Mouse (Mus musculus) layer of hippocampus, adult 11-12 months (tissue): ENCODE data around the gene Gfpt2.

ENCODE experiments used
- DNase-seq: peaks from one replicate; pipeline ENCODE4 v3.0.0; 2022; ENCODE audit warnings: low spot score

Gfpt2 gene

DNA sequence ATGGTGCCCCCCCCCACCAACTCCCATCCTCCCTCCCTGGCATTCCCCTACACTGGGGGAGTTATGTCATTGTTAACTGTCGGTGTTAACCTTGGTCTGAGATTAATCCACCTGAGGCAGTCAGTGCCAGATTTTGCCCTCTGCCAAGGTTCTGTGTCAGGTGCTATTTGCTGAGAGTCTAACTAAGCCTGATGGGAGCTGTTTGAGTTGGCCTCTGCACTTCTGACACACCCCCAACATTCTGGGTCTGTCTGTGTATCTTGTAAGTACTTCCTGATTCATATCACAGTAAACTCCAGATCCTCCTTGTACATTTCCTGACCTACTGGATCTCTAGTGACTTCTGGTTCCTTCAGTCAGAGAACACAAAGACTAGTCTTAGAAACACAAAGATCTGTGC lies 46.7 kb downstream of the Gfpt2 start:
- DNase-seq: no peak

DNA sequence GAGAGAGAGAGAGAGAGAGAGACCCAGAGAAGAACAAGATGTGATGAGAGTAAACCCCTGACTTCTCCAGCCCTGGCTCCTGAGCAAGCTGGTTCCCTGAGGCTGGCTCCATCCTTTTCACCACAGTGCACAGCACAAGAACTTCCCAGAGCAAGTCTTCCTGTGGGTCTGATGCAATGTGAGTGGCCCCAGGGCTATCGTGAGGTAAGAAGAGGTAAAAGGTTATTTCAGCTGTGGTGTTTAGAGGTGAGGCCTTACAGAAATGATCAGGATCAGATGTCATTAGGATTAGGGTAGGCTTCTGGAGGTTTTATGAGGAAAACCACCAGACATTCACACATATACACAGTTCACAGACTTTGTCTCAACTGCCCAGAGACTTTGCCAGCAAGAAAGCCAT lies 47.9 kb downstream of the Gfpt2 start:
- DNase-seq: no peak

DNA sequence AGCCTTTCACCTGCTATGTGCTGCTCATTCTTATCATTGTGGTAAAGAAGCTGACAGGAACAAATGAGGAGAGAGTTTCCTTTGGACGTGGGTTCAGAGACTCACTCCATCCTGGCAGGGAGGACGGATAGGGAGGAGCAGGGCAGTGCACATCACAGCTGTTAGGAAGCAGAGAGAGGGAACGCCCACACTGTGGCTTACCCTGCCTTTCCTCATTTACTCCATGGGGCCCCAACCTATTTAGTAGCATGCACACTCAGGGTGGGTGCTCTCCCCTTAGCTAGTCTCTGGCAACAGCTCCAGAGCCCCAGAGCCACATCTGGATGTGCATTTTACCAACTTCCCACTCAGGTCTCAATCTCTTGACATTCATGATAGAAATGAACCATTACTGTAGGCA lies 48.7 kb downstream of the Gfpt2 start:
- DNase-seq: no peak

DNA sequence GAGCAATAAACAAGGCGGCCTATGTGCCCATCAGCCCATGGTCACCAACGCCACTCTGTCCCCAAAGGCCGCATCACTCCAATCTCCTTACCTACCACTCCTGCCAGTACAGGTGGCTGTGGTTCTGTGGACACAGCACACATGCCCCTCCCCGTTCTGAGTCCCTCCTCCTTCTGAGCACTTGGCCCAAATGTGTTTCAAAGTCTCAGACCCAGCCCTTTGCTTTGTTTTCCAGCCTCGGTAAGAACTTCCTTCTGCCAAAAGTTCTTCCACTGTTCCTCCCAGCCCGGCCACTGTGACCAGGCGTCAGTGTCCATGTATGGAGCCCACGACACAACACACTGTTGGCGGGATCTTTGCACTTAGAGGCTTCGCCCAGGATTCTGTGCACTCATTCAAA lies 50.3 kb downstream of the Gfpt2 start:
- DNase-seq: no peak

DNA sequence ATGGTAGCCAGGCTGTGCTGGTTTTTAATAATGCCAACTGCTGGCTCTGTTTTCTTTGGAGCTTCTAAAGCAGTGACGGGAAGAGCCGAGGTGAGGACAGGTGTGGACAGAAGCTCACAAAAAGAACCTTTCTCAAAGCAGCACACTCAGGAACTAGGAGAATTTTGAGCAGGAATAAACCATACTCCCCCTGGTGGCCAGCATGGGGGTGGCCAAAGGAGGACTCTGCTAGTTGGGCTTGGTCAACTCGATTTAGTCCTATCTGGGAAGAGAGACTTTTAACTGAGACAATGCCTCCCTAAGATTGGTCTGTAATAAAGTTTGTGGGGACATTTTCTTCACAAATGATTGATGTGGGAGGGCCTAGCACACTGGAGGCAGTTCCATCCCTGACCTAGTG lies 51.0 kb downstream of the Gfpt2 start:
- peak; percentile 70 for DNase-seq

DNA sequence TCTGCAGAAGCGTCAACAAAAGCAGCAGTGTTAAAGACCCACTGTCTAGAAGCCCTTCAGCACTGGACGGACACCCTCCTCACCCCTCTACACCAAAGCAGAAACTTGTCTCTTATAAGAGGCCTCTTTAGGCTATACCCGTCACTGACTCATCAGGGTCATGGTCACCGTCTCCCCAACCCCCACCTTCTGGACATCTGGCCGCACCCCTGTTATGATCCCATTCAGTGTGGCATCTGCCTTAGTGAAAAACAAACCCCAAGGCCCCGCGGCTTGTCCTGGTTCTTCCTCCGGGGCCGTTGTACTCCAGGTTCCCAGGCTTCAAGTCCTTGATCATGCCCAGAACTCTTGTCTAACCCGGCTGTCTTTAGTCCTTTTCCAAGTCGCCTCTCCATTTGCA lies 52.0 kb downstream of the Gfpt2 start:
- no peak for DNase-seq

DNA sequence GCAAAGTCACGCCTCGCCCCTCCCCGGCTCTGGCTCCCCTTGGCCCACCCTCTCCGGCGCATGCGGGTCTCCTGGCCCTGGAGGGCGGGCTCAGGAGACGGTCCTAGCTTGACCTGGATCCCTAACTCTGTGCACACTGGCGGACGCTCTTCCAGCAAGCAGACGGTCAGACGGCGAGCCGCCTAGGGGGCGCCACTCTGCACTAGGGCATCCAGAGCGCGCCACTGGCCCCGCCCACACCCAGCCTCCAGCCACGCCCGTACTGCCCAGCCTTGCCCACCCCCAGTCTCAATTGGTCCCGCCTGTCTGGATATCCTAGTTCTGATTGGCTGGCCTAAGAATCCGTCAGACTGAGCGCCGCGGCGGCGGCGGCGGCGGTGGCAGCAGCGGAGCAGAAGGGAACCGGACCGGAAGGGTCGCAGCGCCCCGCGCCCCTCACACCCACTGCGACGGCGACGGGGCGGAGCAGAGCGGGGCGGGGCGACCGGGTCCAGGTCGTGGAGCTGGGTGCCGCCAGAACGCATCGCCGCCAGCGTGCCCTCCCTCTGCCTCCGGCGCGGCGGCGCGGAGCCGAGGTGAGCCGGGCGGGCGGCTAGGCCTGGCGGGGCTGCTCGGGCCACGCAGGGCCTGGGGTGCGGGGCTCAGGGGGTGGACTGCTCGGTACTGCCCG lies 52.6 kb downstream of the Gfpt2 start, which contains the start of gene Mapk9:
Gene Mapk9 (plus strand): TSS at position 351 of the 670 bp plus-strand sequence.
- DNase-seq: peak; percentile 99

DNA sequence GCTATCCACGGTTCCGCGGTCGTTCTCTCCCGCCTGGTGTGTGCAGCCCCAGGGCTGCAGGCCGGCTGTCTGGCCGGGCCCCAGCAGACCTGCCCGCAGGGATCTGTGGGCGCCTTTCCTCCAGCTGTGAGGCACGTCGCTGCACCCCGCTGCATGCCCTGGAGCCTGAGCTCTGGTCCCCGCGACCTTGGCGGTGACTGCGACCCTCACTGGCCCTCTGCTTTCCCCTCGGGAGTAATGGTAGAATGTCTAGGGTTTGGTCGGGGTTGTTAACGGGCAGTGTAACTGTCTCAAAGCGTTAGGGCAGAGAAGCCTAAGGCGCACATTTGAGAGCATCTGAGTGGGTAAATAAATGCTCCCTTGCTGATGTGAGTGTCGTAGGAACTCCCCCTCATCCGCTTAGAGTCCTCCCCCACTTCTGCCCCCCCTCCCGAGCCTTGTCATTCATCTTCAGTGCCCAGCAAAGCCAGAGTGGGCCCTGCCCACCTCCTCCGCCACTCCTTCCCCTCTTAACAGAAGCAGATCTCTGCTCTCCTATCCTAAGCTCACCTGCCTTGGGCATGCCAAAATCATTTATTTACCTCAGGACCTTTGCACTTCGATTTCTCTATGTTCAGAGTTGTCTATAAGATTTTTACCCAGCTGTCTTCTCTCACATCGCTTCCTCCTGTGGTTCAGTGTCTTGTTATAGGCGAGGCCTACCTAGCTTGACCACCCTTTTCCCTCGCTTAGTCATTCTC lies 53.3 kb downstream of the Gfpt2 start:
- no peak for DNase-seq

DNA sequence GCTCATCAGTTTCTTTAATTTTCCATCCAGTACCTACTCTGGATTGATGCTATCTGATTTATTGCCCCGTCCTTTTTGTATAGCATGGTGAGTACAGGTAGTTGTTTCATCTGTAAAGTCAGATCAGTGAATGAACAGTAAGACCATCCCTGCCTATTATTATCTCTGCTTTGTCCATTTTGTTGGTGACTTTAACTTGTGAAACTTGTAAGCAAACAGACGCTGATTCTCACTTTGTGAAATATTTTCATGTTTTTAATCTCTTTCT lies 53.8 kb downstream of the Gfpt2 start:
- DNase-seq: no peak

DNA sequence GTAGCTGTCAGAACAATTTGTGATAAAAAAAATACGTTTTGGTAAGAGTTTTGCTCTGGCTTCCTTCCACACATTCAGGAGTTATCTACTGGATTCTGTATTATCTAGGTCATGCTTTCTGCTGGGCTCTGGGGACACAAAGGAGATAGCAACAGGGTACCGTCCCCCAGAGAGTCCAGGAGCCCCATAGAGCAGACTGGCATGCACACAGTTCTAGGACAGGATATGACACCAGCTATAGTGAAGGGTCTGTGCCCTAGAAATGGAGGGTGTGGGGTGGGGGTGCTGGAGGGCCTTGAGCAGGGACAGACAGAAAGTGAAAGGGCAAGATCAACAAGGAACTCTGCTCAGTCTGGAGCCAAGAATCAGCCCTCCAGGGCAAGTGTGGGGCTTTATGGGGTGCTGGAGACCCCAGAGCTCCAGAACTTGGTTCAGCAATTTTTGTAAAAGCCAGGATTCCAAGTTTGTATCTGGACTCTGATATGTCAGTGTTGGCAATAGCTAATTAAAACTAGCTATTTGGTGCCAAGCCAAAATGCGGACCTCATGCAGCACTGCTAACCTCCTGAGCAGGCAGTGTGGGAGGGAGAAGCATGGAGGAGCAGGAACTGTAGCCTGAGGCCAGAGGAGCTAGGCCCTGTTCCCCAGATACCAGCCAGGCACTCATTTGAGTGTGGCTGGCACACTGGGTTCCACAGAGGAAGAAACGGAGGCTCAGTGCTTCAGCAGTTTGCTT lies 54.3 kb downstream of the Gfpt2 start:
- DNase-seq: no peak

DNA sequence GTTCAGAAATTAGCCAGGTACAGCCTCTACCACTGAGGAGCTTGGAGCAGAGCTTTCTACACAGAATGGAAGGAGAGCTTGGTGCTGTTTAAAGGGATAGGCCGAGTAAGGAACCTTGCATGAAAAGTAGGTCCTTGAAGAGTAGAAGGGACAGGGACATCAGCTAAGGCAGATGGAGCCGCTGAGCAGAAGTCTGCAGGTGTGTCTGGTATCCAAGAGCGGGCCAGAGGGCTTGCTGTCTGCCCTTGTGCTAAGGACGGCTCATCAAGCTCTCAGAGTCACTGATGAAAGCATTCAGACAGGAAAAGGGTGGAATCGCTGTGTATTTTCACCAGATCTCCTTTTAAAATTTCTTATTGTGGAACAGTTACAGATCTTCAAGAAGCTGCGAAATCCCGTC lies 56.4 kb downstream of the Gfpt2 start:
- no peak for DNase-seq

DNA sequence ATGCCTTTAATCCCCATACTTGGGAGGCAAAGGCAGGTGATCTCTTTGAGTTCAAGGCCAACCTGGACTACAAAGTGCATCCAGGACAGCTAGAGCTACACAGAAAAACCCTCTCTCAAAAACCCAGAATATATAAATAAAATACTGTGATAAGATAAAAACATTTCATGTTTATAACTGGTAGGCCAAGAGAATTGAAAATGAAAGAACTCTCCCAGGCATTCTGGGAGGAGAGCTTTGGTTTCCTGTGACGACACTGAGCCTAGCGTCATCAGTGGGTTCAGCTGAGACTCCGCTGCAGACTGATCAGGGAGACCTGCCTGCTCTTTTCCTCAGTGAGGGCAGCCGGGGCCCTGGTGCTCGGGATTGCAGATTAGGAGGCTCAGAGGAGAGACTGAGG lies 61.2 kb downstream of the Gfpt2 start:
- no peak for DNase-seq

DNA sequence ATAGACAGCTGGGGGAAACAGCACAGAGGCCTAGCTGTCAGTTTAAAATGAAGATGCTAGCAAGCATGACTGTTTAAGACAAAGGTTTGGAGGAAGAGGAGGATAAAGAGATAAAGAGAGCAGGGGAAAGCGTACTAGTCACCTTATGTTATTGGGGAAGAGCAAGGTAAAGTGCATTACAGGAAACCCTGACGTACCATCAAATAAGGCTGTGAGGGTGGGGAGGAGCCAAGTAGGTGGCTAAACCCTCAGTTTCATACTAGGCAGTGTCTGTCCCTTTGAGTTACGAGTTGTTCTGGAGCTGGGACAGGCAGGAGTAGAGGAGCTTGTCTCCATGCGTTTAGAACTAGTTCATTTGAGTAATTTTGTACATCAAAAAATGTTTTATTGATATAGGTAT lies 67.2 kb downstream of the Gfpt2 start:
- DNase-seq: no peak

DNA sequence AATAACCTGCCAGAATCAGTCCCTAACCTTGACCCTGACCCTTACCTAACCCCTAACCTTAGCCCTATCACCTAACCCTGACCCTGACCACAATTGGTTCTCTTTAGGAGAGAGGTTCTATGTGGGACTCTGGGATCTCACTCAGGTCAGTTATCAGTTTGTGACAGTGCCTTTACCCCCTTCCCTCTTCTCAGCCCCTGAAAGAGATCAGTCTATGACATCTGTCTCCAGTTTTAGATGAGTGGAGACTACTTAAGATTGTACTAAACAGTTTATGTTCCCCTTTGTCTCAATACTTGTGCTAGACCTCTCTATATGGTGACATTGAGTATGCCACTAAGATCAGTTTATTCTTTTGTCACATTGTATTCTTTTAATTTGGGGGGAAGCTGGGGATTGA lies 69.9 kb downstream of the Gfpt2 start:
- DNase-seq: no peak

DNA sequence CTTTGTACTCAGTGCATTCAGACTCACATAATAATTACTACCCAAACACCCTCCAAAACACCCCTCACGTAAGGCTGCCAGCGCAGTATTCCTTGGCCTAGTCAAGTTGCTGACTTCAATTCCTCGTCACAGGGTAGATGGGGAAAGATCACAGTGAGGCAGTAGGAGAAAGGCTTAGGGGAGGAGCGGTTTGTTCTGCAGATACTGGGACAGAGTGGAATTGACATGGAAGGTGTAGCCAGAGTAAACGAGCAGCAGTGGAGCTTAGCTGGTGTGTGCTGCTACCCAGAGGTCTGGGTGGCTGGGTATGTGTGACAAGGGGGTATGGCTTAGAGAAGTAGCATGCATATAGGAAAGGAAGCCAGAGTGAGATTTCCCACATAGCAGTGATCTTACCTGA lies 73.3 kb downstream of the Gfpt2 start:
- no peak for DNase-seq

DNA sequence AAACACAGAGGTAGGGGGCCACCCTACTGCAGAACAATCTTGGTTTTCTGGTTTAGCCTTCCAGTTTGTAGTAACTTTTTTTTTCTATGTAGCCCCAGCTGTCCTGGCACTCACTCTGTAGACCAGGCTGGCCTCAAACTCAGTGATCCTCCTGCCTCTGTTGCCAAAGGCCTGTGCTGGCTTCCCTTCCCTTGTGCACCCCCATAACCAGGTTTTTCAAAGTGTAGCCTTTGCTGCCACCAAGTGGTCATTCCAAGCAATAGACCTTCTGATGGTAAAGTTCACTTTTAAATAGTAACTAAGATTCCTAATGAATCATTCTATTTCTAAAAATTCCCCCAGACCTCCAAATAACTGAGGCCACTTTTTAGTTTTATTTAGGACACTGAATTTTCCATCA lies 75.8 kb downstream of the Gfpt2 start:
- DNase-seq: no peak

DNA sequence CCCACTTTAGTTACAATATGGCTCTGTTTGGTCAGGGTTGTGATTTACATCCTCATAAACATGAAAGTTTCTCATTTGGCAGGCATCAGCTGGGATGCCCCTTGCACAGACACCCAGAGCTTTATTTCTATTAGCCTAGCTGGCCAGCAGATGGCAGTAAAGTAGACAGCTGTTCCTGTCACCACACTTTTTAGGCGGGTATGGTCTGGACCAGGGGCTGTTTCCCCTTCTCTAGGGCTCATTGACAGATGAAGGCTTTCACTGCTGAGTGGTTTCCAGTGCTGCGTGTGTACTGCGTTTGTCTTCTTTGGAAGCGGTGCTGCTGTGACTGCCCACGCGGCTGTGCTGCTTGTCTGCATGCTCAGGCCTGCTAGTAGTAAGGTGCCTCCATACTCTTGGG lies 77.9 kb downstream of the Gfpt2 start:
- peak; percentile 41 for DNase-seq

DNA sequence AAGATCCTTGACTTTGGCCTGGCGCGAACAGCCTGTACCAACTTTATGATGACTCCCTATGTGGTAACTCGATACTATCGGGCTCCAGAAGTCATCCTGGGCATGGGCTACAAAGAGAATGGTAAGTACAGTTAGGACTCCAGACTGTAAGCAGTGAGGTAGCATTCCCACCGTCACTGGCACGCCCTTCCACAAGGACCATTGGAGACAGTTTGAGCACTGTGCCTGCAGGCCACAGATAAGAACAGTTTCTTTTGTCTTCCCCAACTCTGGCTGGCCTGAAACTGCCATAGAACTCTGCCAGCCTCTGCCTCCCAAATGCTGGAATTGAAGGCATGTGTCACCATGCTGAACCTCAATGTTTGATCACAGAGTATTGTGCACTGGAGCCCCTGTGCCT lies 78.8 kb downstream of the Gfpt2 start:
- no peak for DNase-seq

DNA sequence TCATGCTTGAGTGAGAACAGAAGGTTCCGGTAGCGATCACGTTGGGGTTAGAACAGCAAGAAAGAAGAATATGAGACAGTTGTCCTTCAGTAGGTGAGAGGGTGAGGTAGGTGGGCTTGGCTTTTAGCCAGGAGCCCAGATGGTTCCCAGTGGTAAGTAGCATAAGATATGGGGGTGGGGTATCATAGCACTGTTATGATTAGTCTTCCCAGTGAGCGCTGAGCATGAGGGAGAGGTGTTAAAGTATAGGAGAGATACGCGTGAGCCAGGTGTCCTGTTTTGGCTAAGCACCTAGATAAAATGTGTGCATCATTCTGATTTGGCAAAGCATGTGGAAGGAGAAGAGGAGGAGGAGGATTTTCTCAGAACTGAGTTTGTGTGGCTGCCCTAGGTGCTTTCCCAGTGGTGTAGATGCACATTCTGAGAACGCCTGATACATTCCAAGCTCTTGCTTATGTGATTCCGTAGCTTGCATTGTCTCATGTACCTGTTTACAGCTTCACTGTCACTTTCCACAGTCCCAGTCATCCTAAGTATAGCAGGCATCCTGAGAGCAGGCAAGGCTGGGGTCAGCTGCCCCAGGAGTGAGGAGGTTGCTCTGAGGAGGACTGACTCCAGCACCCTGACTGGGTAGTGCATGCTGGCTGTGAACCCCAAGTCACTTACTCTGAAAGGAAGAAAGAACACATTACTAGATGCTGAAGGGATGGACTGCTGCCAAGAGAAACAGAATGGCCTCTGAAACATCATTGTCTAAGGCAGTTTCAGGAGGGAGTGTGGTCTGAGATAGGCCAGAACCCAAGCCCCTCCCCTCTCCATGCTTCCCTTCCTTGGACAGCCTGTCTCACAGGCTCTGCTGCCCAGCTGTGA lies 83.2 kb downstream of the Gfpt2 start:
- DNase-seq: peak; percentile 35

DNA sequence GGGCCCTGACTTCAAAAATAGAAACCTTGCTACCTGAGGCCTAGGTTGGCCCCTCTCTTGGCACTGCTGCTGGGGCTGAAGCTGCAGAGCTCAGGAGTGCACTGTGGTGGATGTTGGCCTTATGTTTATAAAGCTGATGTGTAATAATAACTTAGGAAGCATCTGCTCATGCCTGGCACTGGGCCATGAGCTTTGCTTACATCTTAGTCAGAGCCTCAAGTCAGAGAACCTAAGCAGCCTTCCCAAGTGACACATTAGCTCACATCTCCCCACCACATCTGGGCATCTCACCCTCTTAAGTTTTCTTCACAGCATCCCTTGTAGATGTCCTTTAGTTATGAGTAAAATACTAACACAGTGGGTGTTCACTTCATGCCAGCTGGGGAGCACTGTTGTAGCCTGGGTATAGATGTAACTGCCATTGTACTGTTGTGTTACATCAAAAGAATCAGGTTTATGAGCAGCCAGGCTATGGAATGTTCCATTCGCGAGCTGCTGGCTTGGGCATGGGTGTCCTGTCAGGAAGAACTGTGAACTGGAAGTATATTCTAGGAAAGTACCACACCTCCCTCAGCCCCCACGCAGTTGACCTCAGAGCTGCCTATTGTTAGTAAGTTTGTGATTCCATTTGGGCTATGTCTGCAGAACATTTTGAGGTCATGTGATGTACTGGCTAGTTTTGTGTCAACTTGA lies 86.1 kb downstream of the Gfpt2 start:
- no peak for DNase-seq

DNA sequence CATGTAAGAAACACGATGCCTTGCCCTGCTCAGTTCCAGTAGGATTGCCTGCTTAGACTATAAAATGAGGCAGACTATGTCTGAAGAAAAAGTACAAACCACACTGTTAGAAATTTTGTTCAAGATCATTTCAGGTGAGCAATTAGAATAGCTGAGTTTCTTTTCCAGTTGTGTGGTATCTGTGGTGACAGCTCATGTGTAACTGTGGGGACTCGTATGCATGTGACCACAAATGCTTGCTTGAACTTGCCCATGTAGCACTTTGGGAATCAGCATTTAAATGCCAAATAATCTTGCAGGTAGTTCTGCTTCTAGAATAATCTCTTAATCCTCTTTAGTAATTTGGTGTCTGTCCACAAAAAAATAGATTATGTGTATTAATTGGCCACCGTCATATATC lies 89.4 kb downstream of the Gfpt2 start:
- no peak for DNase-seq
